Mouse (Mus musculus) lung, adult 2 months (tissue): ENCODE measurements around the gene Idua. TPM values are rescaled to one million over a fixed set of nuclear protein-coding genes. Genes with fewer than 3 reads are reported as not detected.

ENCODE experiments used
- DNase-seq: peaks from one replicate; pipeline ENCODE4 v3.0.0; 2022
- H3K4me1 ChIP-seq: fragments of 200-500 bp; 2 replicates; pipeline ENCODE4 v1.6.1; 2011; ENCODE audit warnings: low read length; ENCODE audit not compliant: control insufficient read depth, insufficient read depth
- H3K4me3 ChIP-seq: fragments of 200-500 bp; replicated peaks from 2 replicates; pipeline ENCODE3; 2011; ENCODE audit warnings: low read depth, mild to moderate bottlenecking, control low read depth, low read length; ENCODE audit errors: extremely low read depth
- CTCF ChIP-seq: fragments of 200-500 bp; IDR thresholded peaks from 2 replicates; pipeline ENCODE4 v1.5.1; 2011; ENCODE audit warnings: mild to moderate bottlenecking, low read length, control low read depth; ENCODE audit not compliant: insufficient read depth
- POLR2A ChIP-seq: fragments of 200-500 bp; IDR thresholded peaks from 2 replicates; pipeline ENCODE4 v1.6.1; 2011; ENCODE audit warnings: low read depth, mild to moderate bottlenecking, control low read depth, low read length, borderline replicate concordance; ENCODE audit errors: extremely low read depth
- WGBS: fragments of 180-500 bp; shearing (Covaris S2); methylation state at CpG from one replicate; pipeline ENCODE4 v1.1.7; 2018; 5-methylcytosine and 5-hydroxymethylcytosine counted together
- polyA plus RNA-seq: library from polyadenylated mRNA; depleted of rRNA; stranded (reverse); fragments of >200 nt; gene quantifications from 2 replicates; pipeline ENCODE4 v1.2.3, GENCODE M21; 2012; rRNA removed

Gene Idua
- polyA plus RNA-seq, 1 experiment = 28.4 TPM

- TF ChIP-seq CTCF (no peak), POLR2A (no peak)
- DNase-seq = no peak
- H3K4me3 ChIP-seq = no peak overlapping the region
- H3K4me1 ChIP-seq = peaks cover 6% of the 10 kb centered on the region
These were observed 53.6 kb downstream of the Idua start for GRCm38 (mm10) chr5:108713691-108714090.

- no peak for TF ChIP-seq POLR2A
- no peak for TF ChIP-seq CTCF
- H3K4me3 ChIP-seq = no peak overlapping the region
- H3K4me1 ChIP-seq = peaks cover 6% of the 10 kb centered on the region
- WGBS = 25% methylated on average over 6 of the region's 6 CpGs
- no peak for DNase-seq
These were observed 54.0 kb downstream of the Idua start for GRCm38 (mm10) chr5:108714149-108714548.

GRCm38 (mm10) chr5:108715974-108716373, 55.8 kb downstream of the Idua start:
- Histone ChIP-seq H3K4me1 (peaks cover 6% of the 10 kb centered on the region), H3K4me3 (no peak overlapping the region)
- TF ChIP-seq POLR2A (no peak), CTCF (no peak)
- WGBS = 78% methylated on average over 1 of the region's 1 CpGs
- no peak for DNase-seq

GRCm38 (mm10) chr5:108718051-108718450, 57.9 kb downstream of the Idua start:
- no peak for DNase-seq
- TF ChIP-seq CTCF (no peak), POLR2A (no peak)
- 60% methylated on average over 4 of the region's 4 CpGs for WGBS
- Histone ChIP-seq H3K4me1 (peaks cover 6% of the 10 kb centered on the region), H3K4me3 (no peak overlapping the region)

GRCm38 (mm10) chr5:108719761-108720160, 59.6 kb downstream of the Idua start:
- TF ChIP-seq POLR2A (no peak), CTCF (no peak)
- 46% methylated on average over 7 of the region's 7 CpGs for WGBS
- no peak overlapping the region for H3K4me3 ChIP-seq
- no peak for DNase-seq
- no peaks in the 10 kb centered on the region for H3K4me1 ChIP-seq

GRCm38 (mm10) chr5:108724006-108724405, 63.9 kb downstream of the Idua start:
- DNase-seq = no peak
- WGBS = 38% methylated on average over 2 of the region's 2 CpGs
- Histone ChIP-seq H3K4me1 (no peaks in the 10 kb centered on the region), H3K4me3 (no peak overlapping the region)
- no peak for TF ChIP-seq POLR2A

- H3K4me1 ChIP-seq = no peaks in the 10 kb centered on the region
- H3K4me3 ChIP-seq = no peak overlapping the region
- DNase-seq = peak; percentile 66
- 22% methylated on average over 5 of the region's 5 CpGs for WGBS
- TF ChIP-seq POLR2A = no peak
- peak; percentile 88 for TF ChIP-seq CTCF
These were observed 66.6 kb downstream of the Idua start for GRCm38 (mm10) chr5:108726557-108727248.

- H3K4me1 ChIP-seq = no peaks in the 10 kb centered on the region
- DNase-seq = no peak
- 71% methylated on average over 1 of the region's 1 CpGs for WGBS
- TF ChIP-seq POLR2A = no peak
- no peak for TF ChIP-seq CTCF
- H3K4me3 ChIP-seq = no peak overlapping the region
These were observed 67.3 kb downstream of the Idua start for GRCm38 (mm10) chr5:108727425-108727824.

Other genes starting within 250 kb of the Idua start
- 19.3 and 33.6 TPM in 2 replicates for gene Atp5k, start 225.9 kb upstream of the Idua start, polyA plus RNA-seq
- 6.8 and 9.7 TPM in 2 replicates for gene Mfsd7a, start 211.4 kb upstream of the Idua start, polyA plus RNA-seq
- gene Pcgf3, start 199.1 kb upstream of the Idua start, polyA plus RNA-seq = 7.4 and 11.1 TPM in 2 replicates
- gene Cplx1, start 110.3 kb upstream of the Idua start, polyA plus RNA-seq = 0.05 and 0.19 TPM in 2 replicates
- gene Gak, start 30.6 kb upstream of the Idua start, polyA plus RNA-seq = 78.8 and 87.5 TPM in 2 replicates
- 32.0 and 50.5 TPM in 2 replicates for gene Tmem175, start 30.6 kb upstream of the Idua start, polyA plus RNA-seq
- gene Dgkq, start 9.3 kb downstream of the Idua start, polyA plus RNA-seq = 24.5 and 27.5 TPM in 2 replicates
- gene Slc26a1, start 15.2 kb downstream of the Idua start, polyA plus RNA-seq = 0.05 and 0.11 TPM in 2 replicates
- 48.5 and 48.7 TPM in 2 replicates for gene Fgfrl1, start 32.1 kb downstream of the Idua start, polyA plus RNA-seq
- not detected in 2 replicates for gene Rnf212, start 114.7 kb downstream of the Idua start, polyA plus RNA-seq
- gene Tmed11, start 135.0 kb downstream of the Idua start, polyA plus RNA-seq = not detected in 2 replicates
- not detected in 2 replicates for gene Vmn2r8, start 148.5 kb downstream of the Idua start, polyA plus RNA-seq
- gene Vmn2r9, start 192.3 kb downstream of the Idua start, polyA plus RNA-seq = not detected in 2 replicates